Mouse (Mus musculus): ENCODE data around the gene Phldb2.

Phldb2 gene

DNA sequence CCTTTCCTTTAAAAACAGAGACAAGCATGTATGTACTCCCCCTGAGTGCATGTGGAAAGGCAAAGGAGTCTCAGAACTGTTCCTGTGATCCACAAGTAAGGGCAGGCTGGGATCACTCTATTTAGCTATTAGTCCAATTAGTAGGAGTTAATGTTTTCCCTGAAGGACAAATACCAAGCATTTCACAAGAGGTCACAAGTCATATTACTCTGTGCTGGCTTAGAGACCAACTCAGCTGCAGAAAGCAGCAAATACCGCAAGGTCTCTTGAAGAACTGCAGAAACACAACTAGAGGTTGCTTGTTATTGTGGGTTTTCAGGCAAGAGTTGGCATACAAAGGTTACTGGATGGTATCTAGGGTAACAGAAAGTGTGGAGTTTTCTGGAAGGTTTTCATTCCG, 59.6 kb downstream of the Phldb2 start:
- no peak for DNase-seq (ENCODE audit: extremely low spot score)

DNA sequence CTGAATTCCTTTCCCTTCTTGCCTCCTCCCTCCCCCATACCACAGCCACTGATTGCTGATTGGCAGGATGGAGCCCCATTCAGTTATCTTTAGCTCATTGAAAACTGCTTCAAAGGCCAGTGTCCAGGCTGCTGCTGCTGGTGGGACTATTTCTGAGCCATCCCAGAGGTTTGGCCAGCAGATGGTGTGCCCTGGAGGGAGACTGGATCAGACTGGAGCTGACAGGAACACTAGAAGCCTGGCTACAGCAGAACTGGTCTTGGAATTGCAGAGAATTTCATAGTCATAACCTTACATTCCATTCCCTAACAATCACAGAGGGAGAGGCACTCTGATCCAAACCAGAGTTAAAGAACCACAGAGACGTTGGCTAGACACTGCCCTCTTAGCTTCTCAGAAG, 60.5 kb downstream of the Phldb2 start:
- DNase-seq (ENCODE audit: extremely low spot score): peak; percentile 44

DNA sequence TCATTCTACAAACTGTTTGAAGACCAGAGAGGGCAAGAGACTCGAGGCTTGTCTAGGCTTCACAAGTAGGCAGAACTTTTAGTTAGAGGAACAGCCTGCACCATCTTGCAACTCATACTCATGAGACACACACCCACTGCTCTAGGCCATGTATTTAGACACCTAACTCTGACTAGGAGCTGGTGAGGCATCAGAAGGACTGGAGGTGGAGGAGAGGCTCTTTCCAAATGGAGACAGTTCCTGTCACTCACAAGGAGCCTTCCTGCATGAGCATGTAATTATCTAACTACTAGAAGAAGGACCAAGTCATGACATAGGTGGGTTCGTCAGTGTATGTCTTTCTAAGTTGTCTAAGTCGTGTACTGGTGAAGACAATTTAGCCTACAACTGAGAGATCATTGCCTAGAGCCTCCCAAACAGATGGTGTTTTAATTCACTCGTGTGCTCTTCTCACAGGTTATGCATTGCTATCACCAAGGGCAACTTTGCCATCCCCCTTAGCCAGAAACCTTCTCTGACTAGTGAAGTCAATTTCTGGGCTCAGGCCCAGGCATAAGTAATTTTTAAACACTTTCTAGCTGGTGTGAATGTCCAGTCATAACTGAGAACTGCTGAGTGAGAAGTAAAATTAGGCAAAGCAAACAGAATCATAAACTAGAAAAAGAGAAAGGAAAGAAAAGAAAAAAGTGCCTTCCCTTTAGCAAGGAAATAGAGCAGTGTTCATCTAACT, 62.8 kb downstream of the Phldb2 start:
- no peak for DNase-seq (ENCODE audit: extremely low spot score)

DNA sequence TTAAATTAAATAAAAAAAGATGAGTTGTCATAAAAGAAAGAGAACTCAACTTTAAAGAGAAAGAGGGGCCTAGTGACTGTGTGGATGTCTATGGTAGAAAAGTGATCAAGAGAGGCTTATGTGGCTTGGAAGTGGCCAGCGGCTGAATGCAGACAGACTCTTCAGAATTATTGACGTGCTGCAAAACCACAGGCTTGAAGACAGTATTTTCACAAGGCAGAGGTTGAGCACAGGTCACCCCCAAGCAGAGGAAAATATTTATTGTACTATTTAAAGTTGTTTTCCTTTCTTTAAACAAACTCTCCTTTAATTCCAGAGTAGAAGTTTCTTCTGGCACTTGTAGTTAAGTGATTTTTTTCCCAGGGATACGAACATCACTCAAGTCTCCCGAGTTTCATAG, 63.8 kb downstream of the Phldb2 start:
- no peak for DNase-seq (ENCODE audit: extremely low spot score)

DNA sequence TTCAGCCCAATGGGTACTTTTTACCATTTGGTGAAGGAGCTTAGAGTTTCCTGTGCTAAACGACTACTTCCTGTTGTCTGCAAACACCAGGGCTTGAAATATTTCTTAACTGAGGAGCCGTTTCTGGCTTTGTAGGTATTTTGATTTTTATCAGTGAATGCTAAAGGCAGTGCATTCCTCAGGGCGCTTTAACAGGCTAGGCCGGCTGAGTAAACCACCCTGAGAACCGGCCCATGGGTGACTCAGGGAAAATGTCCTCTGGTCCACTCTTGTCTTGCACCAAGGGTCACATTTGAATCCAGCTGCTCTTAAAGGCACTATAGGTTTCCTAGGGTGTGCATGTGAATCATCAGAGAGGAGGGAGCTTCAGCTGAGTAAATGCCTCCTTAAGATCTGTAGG, 66.8 kb downstream of the Phldb2 start:
- no peak for DNase-seq (ENCODE audit: extremely low spot score)

DNA sequence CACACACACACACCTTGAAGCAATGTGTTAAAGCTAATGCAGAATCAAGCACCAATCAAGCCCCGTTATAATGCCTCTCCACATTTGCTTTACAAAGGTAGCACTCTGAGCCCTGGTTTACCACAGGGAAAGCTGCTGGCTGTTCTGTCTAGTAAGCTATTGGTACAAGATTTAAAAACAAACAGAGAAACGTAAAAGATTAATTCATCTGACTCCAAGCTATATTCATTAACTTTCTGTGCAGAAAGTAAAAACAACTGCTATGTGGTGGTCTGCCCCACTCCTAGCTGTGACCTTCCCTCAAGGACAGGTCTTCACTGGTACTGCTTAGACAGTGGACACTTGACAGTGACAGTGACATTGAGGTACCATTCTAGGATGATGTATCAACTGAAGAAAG, 69.2 kb downstream of the Phldb2 start:
- no peak for DNase-seq (ENCODE audit: extremely low spot score)

DNA sequence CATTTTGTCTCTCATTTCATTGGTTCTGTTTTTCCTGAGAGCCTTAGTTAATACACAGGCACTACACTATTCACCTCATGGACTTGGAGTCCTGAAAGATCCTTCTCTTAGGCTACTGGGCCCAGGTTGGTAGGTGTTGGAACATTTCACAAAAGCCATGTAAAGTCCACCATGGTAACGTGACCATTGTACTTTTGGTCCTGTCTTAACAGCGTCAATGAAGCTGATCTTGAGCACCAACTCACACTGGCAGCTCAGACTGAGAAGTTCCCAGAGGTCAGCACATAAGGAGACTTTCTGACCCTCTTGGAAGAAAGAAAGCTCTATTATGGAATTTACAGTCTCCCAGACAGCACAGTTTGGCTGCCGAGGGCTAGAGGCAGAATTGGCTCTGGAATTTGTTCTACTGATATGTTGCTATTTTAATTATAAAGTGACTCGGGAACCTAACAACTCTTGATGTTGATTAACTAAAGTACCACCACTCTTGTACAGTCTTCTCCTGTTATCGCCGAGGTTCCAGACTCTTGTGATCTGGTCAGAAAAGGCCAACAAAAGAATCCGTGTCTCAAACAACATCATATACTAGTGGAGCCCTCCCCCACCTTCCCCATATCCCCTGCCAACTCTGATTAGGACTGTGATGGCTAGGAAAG, 72.1 kb downstream of the Phldb2 start:
- DNase-seq (ENCODE audit: extremely low spot score): no peak

DNA sequence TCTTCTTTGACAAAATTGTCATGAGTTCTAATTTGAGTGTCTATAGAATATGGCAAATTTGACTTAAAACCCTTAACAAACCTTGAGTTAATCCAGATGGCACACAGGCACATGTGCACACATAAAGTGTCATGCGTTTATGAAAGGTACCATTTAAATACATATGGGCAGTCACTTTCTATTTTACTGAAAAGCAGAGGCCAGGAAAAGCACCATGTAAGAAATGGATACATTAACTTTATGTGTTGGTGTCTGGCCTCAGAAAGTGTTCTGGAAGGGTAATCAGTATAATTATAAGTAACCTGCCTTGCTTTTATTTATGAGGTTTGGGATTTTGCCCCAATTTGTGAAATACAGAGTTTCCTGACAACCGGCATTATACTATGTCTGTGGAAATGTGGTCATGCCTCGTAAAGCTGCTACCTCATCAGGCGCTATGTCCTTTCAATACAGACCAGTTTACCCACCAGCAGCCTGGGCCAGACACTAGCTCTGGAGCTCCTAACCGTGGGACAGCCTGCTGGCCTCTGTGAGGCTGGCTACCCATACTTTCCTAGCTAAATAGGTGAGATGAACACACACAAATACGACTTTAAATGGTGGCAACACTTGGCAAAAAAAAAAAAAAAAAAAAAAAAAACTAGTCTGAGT, 73.2 kb downstream of the Phldb2 start:
- DNase-seq (ENCODE audit: extremely low spot score): no peak

DNA sequence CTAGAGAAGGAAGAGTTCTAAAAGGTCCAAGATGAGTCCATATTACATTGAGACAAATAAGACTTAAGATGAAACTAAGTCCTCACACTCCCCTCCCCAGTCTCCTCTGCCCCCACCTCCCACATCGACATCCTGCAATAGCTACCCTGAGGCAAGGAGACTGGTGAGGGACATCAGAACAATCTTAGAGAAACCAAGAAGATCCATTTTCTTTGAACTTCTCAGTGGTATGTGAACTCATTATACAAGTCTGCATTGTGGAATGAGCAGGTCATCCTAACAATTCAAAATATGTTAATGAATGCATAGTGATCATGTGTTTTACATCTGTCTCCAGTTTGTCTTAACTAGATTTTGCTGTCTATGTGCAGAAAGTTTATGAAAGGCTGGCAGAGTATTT, 75.7 kb downstream of the Phldb2 start:
- no peak for DNase-seq (ENCODE audit: extremely low spot score)

DNA sequence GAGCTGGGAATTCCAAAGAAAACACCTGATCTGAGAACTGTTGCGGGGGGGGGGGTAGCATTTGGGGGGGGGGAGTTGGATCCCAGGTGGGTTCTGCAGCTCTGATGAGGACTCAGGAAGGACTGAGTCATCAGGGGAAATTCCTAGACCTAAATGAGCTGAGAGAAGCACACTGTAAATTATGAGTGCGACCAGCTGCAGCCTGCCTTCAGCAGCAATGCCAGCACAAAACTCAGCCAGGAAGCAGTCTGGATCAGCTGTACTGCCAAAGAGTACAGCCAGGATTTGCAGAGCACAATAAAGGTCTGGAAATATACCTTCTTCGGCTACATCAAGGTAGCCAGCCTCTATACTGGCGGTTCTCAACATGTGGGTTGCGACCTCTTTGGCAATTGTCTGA, 76.2 kb downstream of the Phldb2 start:
- no peak for DNase-seq (ENCODE audit: extremely low spot score)

DNA sequence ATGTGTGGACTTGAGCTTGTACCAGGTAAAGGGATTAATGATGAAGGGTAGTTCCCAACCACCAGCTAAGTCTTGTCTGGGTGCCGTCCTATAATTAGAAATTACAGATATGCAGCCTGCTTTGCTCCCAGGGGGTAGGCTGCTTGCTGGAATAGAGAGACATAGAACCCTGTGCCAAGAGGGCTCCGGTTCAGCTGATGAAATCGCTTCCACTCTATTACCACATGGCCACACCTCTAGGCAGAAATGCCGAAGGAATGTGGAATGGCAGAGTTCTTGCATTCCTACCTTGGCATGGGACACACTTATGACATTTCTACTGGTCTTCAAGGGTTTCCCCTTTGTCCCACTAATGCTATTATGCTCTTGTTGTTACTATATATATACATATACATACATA, 80.0 kb downstream of the Phldb2 start:
- no peak for DNase-seq (ENCODE audit: extremely low spot score)

DNA sequence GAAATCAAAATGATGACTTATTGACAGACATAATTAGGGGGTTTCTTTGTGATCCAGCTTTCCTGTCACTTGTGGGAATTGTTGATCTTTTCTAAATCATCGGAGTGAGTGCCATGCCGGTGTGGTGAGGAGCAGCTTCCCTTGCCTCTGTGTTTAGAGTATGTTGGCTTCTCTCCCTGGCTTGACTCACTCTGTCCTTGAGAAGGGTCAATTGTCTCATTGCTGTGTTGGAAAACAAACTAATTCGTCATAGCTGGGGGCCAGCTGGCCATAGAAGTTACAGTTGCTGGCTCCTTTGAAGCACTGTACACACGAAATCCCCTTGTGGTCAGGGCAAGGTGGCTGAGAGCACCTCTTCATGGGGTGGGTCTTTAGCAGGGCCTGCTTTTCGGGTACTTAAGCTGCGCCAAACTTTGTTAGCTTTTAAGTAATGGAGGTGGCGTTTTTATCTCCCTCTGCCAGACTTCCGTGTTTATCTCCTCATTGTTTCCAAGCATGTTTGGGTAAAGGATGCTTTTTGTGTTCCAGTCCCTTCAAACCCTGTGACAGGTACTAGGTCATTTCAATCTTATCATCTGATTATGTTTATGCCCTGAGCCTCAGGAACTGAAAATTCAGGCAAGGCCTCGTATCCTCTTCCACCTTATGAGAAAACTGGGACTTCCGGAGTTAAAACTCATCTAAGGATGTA, 82.0 kb downstream of the Phldb2 start:
- no peak for DNase-seq (ENCODE audit: extremely low spot score)

DNA sequence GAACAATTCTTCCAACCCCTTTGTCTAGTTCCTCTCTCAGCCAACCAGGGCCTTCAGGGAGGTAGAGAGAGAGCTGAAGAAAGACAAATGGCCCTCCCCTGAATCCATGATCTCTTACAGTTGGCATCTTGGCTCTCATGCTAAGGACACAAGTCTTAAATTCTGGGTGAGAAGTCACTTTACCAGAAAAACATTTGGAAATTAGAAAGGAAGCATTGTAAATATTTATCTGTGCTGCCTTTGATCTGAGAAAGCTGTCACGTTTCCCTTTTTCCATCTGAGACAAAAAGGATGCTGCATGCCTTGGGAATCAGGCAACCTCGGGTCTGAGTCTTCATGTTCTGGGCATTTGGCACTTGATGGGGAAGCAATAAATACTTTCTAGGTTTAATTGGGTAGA, 82.7 kb downstream of the Phldb2 start:
- DNase-seq (ENCODE audit: extremely low spot score): no peak

DNA sequence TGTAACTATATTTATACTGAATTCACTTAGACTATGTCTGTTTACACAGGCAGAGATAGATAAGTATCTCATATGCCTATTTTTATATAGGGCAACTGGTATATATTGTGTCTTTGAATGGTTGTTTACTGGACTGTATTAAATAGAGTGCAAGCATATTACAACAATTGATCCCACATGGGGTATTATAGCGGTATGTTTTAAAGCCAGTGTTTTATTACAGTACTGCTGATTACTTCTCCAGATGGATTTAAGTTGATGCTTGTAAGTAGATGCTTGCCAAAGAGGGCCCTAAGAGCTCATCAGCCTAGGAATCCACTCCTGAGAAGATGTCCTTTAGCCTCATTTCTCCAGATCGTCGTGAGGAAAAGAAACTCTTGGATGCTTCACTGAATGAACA, 84.4 kb downstream of the Phldb2 start:
- DNase-seq (ENCODE audit: extremely low spot score): no peak

DNA sequence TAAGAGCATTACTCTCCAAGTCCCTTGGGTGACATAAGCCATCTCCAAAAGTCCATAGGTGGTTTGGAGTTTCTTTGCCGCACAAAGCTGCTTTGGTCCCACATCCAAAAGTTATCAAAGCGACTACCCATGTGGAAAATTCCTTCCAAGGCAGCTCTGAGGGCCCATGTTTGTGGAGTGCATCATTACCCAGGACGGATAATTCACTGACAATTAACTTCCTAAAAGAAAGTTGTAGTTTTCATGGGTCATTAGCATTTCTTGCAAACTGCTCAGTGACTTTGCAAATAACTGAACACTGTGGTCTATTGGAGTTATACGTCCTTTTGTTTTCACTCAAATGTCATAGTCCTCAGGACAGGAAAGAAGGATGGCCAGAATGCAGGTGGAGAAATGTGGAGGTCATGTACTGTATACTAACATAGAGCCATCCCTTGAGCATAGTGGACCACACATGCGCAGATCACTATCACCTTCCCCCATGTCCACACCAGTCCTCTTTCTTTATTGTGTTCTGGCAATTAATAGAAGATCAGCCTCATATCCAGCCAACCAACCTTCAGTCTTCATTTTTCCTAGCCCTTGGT, 96.0 kb downstream of the Phldb2 start:
- DNase-seq (ENCODE audit: extremely low spot score): no peak

DNA sequence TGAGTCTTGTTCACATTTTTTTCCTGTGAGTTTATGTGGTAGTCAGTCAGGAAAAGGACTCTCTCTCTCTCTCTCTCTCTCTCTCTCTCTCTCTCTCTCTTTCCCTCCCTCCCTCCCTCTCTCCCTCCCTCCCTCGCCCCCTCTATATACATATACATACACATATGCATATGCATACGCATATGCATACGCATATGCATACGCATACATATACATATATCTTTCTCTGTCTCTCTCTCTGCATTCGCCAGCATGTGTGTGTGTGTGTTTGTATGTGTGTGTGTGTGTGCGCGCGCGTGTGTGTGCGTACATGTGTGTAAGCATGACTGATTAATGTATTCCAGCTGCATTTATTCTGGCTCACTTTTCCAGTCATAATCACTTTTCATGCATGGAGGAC, 98.9 kb downstream of the Phldb2 start:
- DNase-seq (ENCODE audit: extremely low spot score): no peak

DNA sequence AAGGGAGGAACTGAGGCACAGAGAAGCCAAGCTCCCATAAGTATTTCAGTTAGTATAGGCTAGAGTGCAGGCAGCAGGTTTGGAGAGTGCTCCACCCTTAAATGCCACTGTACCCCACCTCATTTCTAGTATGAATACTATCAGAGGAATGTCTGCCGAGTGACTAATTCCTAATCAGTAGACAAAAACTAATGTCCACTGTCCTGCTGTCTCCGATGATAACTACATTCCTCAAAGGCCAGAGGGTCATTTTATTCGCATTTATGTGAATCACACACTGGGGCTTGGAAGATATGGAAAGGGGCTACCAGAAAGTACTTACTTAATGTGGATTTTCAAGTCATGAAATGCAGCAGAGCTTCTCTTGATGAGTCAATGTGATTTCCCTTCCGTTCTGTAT, 104.4 kb downstream of the Phldb2 start:
- DNase-seq (ENCODE audit: extremely low spot score): no peak

DNA sequence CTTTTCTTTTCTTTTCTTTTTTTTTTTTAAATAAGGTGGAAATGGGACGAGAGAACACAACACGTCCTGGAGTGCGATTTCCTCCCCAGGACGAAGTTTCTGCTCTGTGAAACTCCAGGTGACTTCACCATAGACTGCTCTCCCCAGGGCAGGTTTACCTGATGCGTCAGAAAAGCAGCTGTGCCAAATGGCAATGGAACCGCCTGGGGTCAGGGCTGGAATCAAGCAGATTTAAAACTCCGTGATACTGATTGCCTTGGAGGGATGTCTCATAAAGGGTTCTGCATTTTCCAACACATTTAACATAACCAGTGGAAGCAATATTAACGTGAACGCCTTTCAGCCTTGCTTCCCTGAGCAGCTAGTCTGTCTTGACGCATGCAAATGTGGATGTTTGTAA, 108.5 kb downstream of the Phldb2 start:
- DNase-seq (ENCODE audit: extremely low spot score): no peak

DNA sequence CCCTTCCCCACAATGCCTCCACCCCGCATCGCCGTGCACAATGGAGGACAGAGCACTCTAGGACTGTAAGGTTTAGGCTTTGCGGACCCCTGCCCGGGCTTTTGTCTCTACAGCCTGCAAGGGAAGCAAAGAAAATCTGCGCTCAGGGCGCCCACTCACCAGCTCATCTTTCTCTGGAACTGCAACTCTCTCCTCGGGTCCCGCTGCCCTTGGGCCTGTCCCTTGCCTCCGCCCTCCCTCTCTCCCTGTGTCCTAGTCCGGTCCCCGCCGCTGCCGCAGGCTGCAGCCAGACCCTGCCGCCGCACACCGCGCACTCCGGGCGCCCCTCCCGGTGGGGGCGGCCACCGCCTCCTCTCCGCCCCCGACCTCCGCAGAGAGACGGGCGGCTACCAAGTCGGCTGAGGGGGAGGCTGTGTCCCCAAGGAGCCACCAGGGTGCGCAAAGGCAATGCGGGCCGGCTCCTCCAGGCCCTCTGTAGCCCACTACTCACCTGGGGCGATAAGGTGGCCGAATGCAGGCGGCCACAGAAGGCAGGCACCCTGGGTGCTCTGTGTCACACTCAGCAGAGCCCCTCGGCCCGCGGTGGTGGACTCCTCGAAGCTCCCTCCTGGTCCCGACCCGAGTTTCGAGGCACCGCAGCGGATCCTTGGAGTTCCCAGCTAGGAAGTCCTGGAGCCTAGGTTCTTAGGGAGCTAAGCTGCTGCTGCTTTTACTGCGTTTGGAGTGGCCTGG, 109.2 kb downstream of the Phldb2 start:
- DNase-seq (ENCODE audit: extremely low spot score): peak; percentile 91

DNA sequence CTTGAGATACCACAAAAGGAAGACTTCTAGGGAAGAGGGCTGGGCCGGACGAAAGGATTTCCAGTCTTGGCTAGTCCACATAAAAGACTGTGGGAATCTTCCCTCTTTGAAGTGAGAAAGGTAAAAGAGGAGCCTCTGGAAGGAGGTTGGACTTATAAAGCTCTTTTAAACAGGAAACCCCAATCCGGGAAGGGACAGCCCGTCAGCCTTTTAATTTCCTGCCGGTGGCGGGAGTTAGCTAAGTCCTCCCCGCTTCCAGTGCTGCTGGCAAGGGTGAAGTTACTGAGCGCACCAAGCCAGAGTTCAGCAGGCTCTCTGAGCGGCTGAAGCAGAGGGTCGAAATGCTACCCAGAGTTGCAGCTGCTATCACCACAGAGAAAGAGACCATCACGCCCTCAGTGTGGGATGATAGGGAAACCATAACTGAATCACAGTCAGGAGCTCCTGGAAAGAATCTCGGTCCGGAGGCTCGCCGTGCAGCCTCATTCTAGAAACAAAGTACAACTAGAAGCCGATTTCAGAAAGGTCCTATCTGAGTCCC, 110.0 kb downstream of the Phldb2 start:
- peak; percentile 63 for DNase-seq (ENCODE audit: extremely low spot score)

DNA sequence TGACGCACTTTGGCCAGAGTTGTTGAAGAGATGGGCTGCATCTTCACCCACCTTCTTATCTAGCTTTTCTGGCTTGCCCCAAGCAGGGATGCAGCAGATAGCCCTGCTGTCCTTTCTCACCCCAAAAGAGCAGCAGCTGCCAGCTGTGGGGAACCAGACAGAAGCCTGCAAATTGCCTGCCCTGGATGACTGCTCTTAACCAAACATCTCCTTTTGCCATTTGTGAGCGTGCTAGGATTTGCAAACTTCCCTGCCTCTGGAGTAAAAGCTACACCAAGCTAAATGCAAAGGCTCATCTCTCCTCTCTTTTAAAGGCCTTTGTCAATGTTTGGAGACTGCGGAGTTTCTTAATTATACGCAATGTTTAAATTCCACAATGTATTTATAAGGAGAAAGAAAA, 111.0 kb downstream of the Phldb2 start:
- DNase-seq (ENCODE audit: extremely low spot score): no peak
